Mouse (Mus musculus): ENCODE measurements around the gene Vipr2.

DNA sequence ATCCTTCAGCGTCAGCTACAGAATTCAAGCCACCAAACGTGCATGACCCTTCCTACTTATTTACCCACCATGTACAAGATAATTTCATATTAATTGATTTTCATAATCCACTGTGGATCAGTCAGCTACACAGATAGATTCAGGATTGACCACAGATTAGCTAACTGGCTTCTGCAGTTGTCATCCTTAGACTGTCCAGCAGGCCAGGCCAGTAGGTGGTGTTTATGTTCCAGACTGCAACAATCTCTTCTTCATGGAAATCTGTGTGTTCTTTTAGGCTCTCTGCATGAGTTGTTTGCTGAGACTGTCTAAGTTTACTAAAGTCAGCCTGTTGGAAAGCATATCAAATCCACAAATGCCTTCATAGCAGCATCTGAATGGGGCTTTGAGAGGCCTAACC is 82.2 kb downstream of the Vipr2 start:
- TF ChIP-seq CTCF (IDR thresholded peaks at IDR 0.05; ENCODE audit: low read depth, low read length) (no peak), POLR2A (IDR thresholded peaks at IDR 0.05; ENCODE audit: extremely low read depth, insufficient read depth, low read length) (no peak)

Measured in liver, adult 2 months (tissue).